Comparison of ENCODE assay signal across 17 mouse cellular contexts in genomic region chr15:62123756-62124155, GRCm38 (mm10).
"Had no signal": no experiment of that assay in that cellular context is flagged by ENCODE, and none has a peak within 500 bp of the region (broad histone marks: within the 10 kb centered on the region; RNA-seq: fewer than 3 reads in every experiment).

No protein-coding gene starts in this region.

- H3K9me3 ChIP-seq: limb, embryonic 13.5 days; midbrain, embryonic 10.5 days; stomach, embryonic 15.5 days had no signal

- ATAC-seq: intestine, embryonic 16.5 days had no signal

- H3K27me3 ChIP-seq: limb, embryonic 13.5 days; stomach, embryonic 15.5 days had no signal

- H3K4me2 ChIP-seq: limb, embryonic 13.5 days; lung, embryonic 14.5 days; stomach, embryonic 15.5 days had no signal

- DNase-seq: kidney, adult 2 months; kidney, postnatal 36 days; left cerebral cortex, postnatal 4 days; lung, embryonic 14.5 days; lung, postnatal 10 days; lung, postnatal 4 days; midbrain, embryonic 14.5 days; right cerebral cortex, postnatal 14 days; thymus, adult 2 months; thymus, postnatal 25 days had no signal

- H3K9ac ChIP-seq: limb, embryonic 13.5 days; liver, embryonic 14.5 days; lung, embryonic 14.5 days; stomach, embryonic 15.5 days had no signal

- H3K4me3 ChIP-seq: limb, embryonic 13.5 days; midbrain, embryonic 10.5 days; myocyte; stomach, embryonic 15.5 days had no signal

- H3K27ac ChIP-seq: kidney, postnatal 0 days; limb, embryonic 13.5 days; liver, embryonic 14.5 days; midbrain, embryonic 10.5 days; stomach, embryonic 15.5 days had no signal

- H3K36me3 ChIP-seq: limb, embryonic 13.5 days; midbrain, embryonic 10.5 days; stomach, embryonic 15.5 days had no signal
